Mouse (Mus musculus): Measurements from ENCODE around the gene F10. TPM values are rescaled to one million over a fixed set of nuclear protein-coding genes. Genes with fewer than 3 reads are reported as not detected.

F10 gene
- polyA plus RNA-seq, 1 experiment from 2014 or later = 111 TPM

GRCm38 (mm10) chr8:13105908-13106551 is 68.9 kb downstream of the F10 start:
- H3K4me1 ChIP-seq (replicated peaks; ENCODE audit: control insufficient read depth, insufficient read depth, low read length) = peaks cover 7% of the 10 kb centered on the region; the same call in 1 of the 2 replicates
- peak overlapping the region; percentile 96 for H3K9ac ChIP-seq (ENCODE audit: low read depth, low read length)
- peak overlapping the region; percentile 94 for H3K27ac ChIP-seq (ENCODE audit: low read depth, low read length)
- 0 out of 2 replicates have a peak, but pooled peaks cover 4% of the 10 kb centered on the region for H3K36me3 ChIP-seq (ENCODE audit: control insufficient read depth, insufficient read depth)
- H3K4me2 ChIP-seq (replicated peaks; ENCODE audit: low read depth) = peak overlapping the region; percentile 77
- peak; percentile 1; the same call in 1 of the 2 replicates for TF ChIP-seq CTCF (IDR thresholded peaks at IDR 0.05; ENCODE audit: low read depth)
- H3K9me3 ChIP-seq (ENCODE audit: control insufficient read depth) = no peaks in the 10 kb centered on the region
- under 1% methylated on average over 62 of the region's 63 CpGs for WGBS
- ATAC-seq = peak; percentile 46
- H3K4me3 ChIP-seq (ENCODE audit: low read depth, low read length) = peak overlapping the region; percentile 94
- H3K27me3 ChIP-seq (replicated peaks; ENCODE audit: control insufficient read depth, insufficient read depth, low read length) = no peaks in the 10 kb centered on the region

Other genes starting within 250 kb of the F10 start
- gene Mcf2l, start 163.5 kb upstream of the F10 start, polyA plus RNA-seq (2015; fragmentation: Nextera tagmentation; extraction: Ambion mirVana) = 5.7 and 6.7 TPM in 2 replicates
- gene F7, start 11.3 kb upstream of the F10 start, polyA plus RNA-seq (2015; fragmentation: Nextera tagmentation; extraction: Ambion mirVana) = 0.08 TPM in 2 replicates
- 15.9 and 19.5 TPM in 2 replicates for gene Proz, start 23.6 kb downstream of the F10 start, polyA plus RNA-seq (2015; fragmentation: Nextera tagmentation; extraction: Ambion mirVana)
- 9.6 TPM in 2 replicates for gene Pcid2, start 68.2 kb downstream of the F10 start, polyA plus RNA-seq (2015; fragmentation: Nextera tagmentation; extraction: Ambion mirVana)
- gene Cul4a, start 68.3 kb downstream of the F10 start, polyA plus RNA-seq (2015; fragmentation: Nextera tagmentation; extraction: Ambion mirVana) = 44.9 and 49.7 TPM in 2 replicates
- gene Lamp1, start 121.9 kb downstream of the F10 start, polyA plus RNA-seq (2015; fragmentation: Nextera tagmentation; extraction: Ambion mirVana) = 847 and 854 TPM in 2 replicates
- gene Grtp1, start 163.3 kb downstream of the F10 start, polyA plus RNA-seq (2015; fragmentation: Nextera tagmentation; extraction: Ambion mirVana) = 110 and 113 TPM in 2 replicates
- 0.48 TPM in 1 of 2 replicates, not detected in the other for gene Adprhl1, start 216.9 kb downstream of the F10 start, polyA plus RNA-seq (2015; fragmentation: Nextera tagmentation; extraction: Ambion mirVana)

All from intestine, postnatal 0 days (tissue).